Mouse (Mus musculus) forebrain, postnatal 0 days (tissue): Measurements from ENCODE around the gene AF366264. TPM values are rescaled to one million over a fixed set of nuclear protein-coding genes. Genes with fewer than 3 reads are reported as not detected.

Experiments used
- ATAC-seq: fragments of 200-750 bp; cut with Nextera tagmentation; 2 replicates; pipeline ENCODE4 v1.8.0; 2017; ENCODE audit warnings: mild to moderate bottlenecking, moderate library complexity
- DNase-seq: peaks from one replicate; pipeline ENCODE4 v3.0.0-alpha.2; 2015
- H3K27ac ChIP-seq: fragments of 300-500 bp; sonication (generic); 2 replicates; pipeline ENCODE4 v1.5.1; 2014; ENCODE audit warnings: low read depth, mild to moderate bottlenecking, antibody characterized with exemption, low read length, moderate library complexity, mixed read lengths
- H3K27me3 ChIP-seq: fragments of 300-500 bp; sonication (generic); 2 replicates; pipeline ENCODE4 v1.6.1; 2014; ENCODE audit warnings: mild to moderate bottlenecking, low read length, mixed read lengths; ENCODE audit not compliant: insufficient read depth
- H3K36me3 ChIP-seq: fragments of 300-500 bp; sonication (generic); 2 replicates; pipeline ENCODE4 v1.6.1; 2014; ENCODE audit warnings: mild to moderate bottlenecking, moderate library complexity; ENCODE audit not compliant: insufficient read depth
- H3K4me1 ChIP-seq: fragments of 300-500 bp; sonication (generic); 2 replicates; pipeline ENCODE4 v1.6.1; 2014; ENCODE audit warnings: antibody characterized with exemption; ENCODE audit not compliant: insufficient read depth
- H3K4me2 ChIP-seq: fragments of 300-500 bp; sonication (generic); 2 replicates; pipeline ENCODE4 v1.6.1; 2014; ENCODE audit warnings: low read depth, mild to moderate bottlenecking, moderate library complexity
- H3K4me3 ChIP-seq: fragments of 300-500 bp; sonication (generic); 2 replicates; pipeline ENCODE4 v1.5.1; 2014; ENCODE audit warnings: low read depth, low read length, mixed read lengths
- H3K9ac ChIP-seq: fragments of 300-500 bp; sonication (generic); 2 replicates; pipeline ENCODE4 v1.6.1; 2014; ENCODE audit warnings: mild to moderate bottlenecking
- H3K9me3 ChIP-seq: fragments of 300-500 bp; sonication (generic); 2 replicates; pipeline ENCODE4 v1.6.1; 2016; ENCODE audit warnings: low read length
- CTCF ChIP-seq: sonication (generic); IDR thresholded peaks from 2 replicates; pipeline ENCODE4 v1.5.1; 2016; ENCODE audit warnings: antibody characterized with exemption, control low read depth, low read depth
- WGBS: fragments of 180-500 bp; shearing (Covaris S2); extraction: QIAGEN DNeasy Blood & Tissue Kit; methylation state at CpG from one replicate; pipeline ENCODE4 v1.1.7; 2014; 5-methylcytosine and 5-hydroxymethylcytosine counted together
- polyA plus RNA-seq: library from polyadenylated mRNA; unstranded; fragments of >200 nt; fragmentation: Nextera tagmentation; extraction: Ambion mirVana; gene quantifications from 2 replicates; pipeline ENCODE4 v1.2.1, GENCODE M21; 2015
- total RNA-seq: library from RNA; depleted of rRNA; stranded (reverse); fragments of >200 nt; gene quantifications from 2 replicates; pipeline ENCODE4 v1.2.3, GENCODE M21; 2014; rRNA removed

The AF366264 gene
- total and polyA plus RNA-seq, 2 experiments from 2014 or later, result not detected

GRCm38 (mm10) chr8:13789606-13790005, 48.6 kb downstream of the AF366264 start:
- H3K9me3 ChIP-seq, result no peaks in the 10 kb centered on the region
- TF ChIP-seq CTCF, result no peak
- no peak overlapping the region for H3K4me2 ChIP-seq
- no peak overlapping the region for H3K9ac ChIP-seq
- 93% methylated on average over 8 of the region's 8 CpGs for WGBS
- H3K27me3 ChIP-seq, result no peaks in the 10 kb centered on the region
- DNase-seq (no peak), ATAC-seq (no peak)
- H3K4me1 ChIP-seq, result no peaks in the 10 kb centered on the region
- H3K27ac ChIP-seq, result no peak overlapping the region
- no peak overlapping the region for H3K4me3 ChIP-seq
- peaks cover 27% of the 10 kb centered on the region for H3K36me3 ChIP-seq

GRCm38 (mm10) chr8:13785764-13786299, 52.4 kb downstream of the AF366264 start:
- Histone ChIP-seq H3K36me3 (peaks cover 17% of the 10 kb centered on the region), H3K27ac (peak overlapping the region; percentile 98), H3K27me3 (no peaks in the 10 kb centered on the region), H3K9ac (peak overlapping the region; percentile 95), H3K4me2 (peak overlapping the region; percentile 82), H3K4me3 (peak overlapping the region; percentile 65), H3K9me3 (no peaks in the 10 kb centered on the region), H3K4me1 (no peaks in the 10 kb centered on the region)
- 3% methylated on average over 47 of the region's 47 CpGs for WGBS
- ATAC-seq, result peak; percentile 96
- peak; percentile 99 for DNase-seq
- peak; percentile 93 for TF ChIP-seq CTCF

GRCm38 (mm10) chr8:13785250-13785763, 52.9 kb downstream of the AF366264 start, which contains the start of gene Upf3a:
Upf3a (plus strand) TSS chr8:13785615.
- TF ChIP-seq CTCF, result peak; percentile 89
- DNase-seq (peak; percentile 98), ATAC-seq (peak; percentile 96)
- no peaks in the 10 kb centered on the region for H3K4me1 ChIP-seq
- H3K36me3 ChIP-seq, result peaks cover 21% of the 10 kb centered on the region
- peak within 1 kb of the TSS; percentile 98 for H3K27ac ChIP-seq
- WGBS, result under 1% methylated on average over 45 of the region's 47 CpGs
- peak within 1 kb of the TSS; percentile 82 for H3K4me2 ChIP-seq
- H3K9ac ChIP-seq, result peak within 1 kb of the TSS; percentile 95
- H3K4me3 ChIP-seq, result peak within 1 kb of the TSS; percentile 65
- H3K9me3 ChIP-seq, result no peaks in the 10 kb centered on the region
- no peaks in the 10 kb centered on the region for H3K27me3 ChIP-seq

Other genes starting within 250 kb of the AF366264 start
- gene Rasa3, start 160.8 kb downstream of the AF366264 start, total RNA-seq, result 49.7 and 51.3 TPM in 2 replicates
- gene Rasa3, start 160.8 kb downstream of the AF366264 start, polyA plus RNA-seq, result 16.6 and 24.3 TPM in 2 replicates
- gene Cfap97d2, start 132.5 kb downstream of the AF366264 start, total RNA-seq, result 0.77 and 1.6 TPM in 2 replicates
- 0.73 and 1.7 TPM in 2 replicates for gene Cfap97d2, start 132.5 kb downstream of the AF366264 start, polyA plus RNA-seq
- 130 and 136 TPM in 2 replicates for gene Cdc16, start 80.7 kb downstream of the AF366264 start, total RNA-seq
- 108 and 118 TPM in 2 replicates for gene Cdc16, start 80.7 kb downstream of the AF366264 start, polyA plus RNA-seq
- 21.2 and 25.2 TPM in 2 replicates for gene Upf3a, start 52.8 kb downstream of the AF366264 start, total RNA-seq
- gene Upf3a, start 52.8 kb downstream of the AF366264 start, polyA plus RNA-seq, result 38.2 and 44.3 TPM in 2 replicates
- 36.5 and 47.6 TPM in 2 replicates for gene Champ1, start 31.3 kb upstream of the AF366264 start, total RNA-seq
- 38.3 and 42.5 TPM in 2 replicates for gene Champ1, start 31.3 kb upstream of the AF366264 start, polyA plus RNA-seq
- gene Coprs, start 51.9 kb upstream of the AF366264 start, total RNA-seq, result 53.3 and 66.5 TPM in 2 replicates
- gene Coprs, start 51.9 kb upstream of the AF366264 start, polyA plus RNA-seq, result 107 and 117 TPM in 2 replicates